In genomic region chr15:101146100-101146965, GRCm38 (mm10) we compare ENCODE assay signal across 9 mouse cellular contexts. TPM values are rescaled to one million over a fixed set of nuclear protein-coding genes. Genes with fewer than 3 reads are reported as not detected.
DNase-seq lines count a peak whose midpoint lies in the region; ATAC-seq and TF ChIP-seq lines count a peak whose summit lies in the region.
"Had no signal": no experiment of that assay in that cellular context is flagged by ENCODE, and none has a peak within 500 bp of the region (broad histone marks: within the 10 kb centered on the region; RNA-seq: fewer than 3 reads in every experiment).

No protein-coding gene starts in this region.

- DNase-seq in lung, embryonic 14.5 days, result no peak
- DNase-seq in lung, postnatal 14 days, result no peak
- no peak for DNase-seq in layer of hippocampus, postnatal 10 days (ENCODE audit: low spot score in 2 of 2)
- no peak for DNase-seq in ovary, postnatal 36 days (ENCODE audit: low spot score)

- H3K36me3 ChIP-seq in lung, embryonic 14.5 days (ENCODE audit: insufficient read depth), result 0 out of 2 replicates have a peak, but pooled peaks cover 4% of the 10 kb centered on the region
- H3K36me3 ChIP-seq in heart, embryonic 12.5 days, result no peaks in the 10 kb centered on the region
- no peaks in the 10 kb centered on the region for H3K36me3 ChIP-seq in liver, embryonic 12.5 days
- no peaks in the 10 kb centered on the region for H3K36me3 ChIP-seq in stomach, embryonic 15.5 days

- WGBS in lung, embryonic 14.5 days, result 61% methylated on average over 15 of the region's 15 CpGs
- WGBS in heart, embryonic 12.5 days, result 53% methylated on average over 15 of the region's 15 CpGs
- 25% methylated on average over 15 of the region's 15 CpGs for WGBS in liver, embryonic 12.5 days (ENCODE audit: insufficient replicate concordance)
- WGBS in stomach, embryonic 15.5 days, result 56% methylated on average over 15 of the region's 15 CpGs

- no peaks in the 10 kb centered on the region for H3K27me3 ChIP-seq in lung, embryonic 14.5 days (ENCODE audit: insufficient read depth, low read length)
- no peaks in the 10 kb centered on the region for H3K27me3 ChIP-seq in heart, embryonic 12.5 days (replicated peaks)
- H3K27me3 ChIP-seq in liver, embryonic 12.5 days (replicated peaks), result peaks cover 26% of the 10 kb centered on the region
- H3K27me3 ChIP-seq in stomach, embryonic 15.5 days (replicated peaks), result no peaks in the 10 kb centered on the region

- peak overlapping the region; percentile 24; the same call in 1 of the 2 replicates for H3K9ac ChIP-seq in lung, embryonic 14.5 days
- peak overlapping the region; percentile 53; the same call in 1 of the 2 replicates for H3K9ac ChIP-seq in heart, embryonic 12.5 days
- no peak overlapping the region for H3K9ac ChIP-seq in liver, embryonic 12.5 days
- H3K9ac ChIP-seq in stomach, embryonic 15.5 days, result no peak overlapping the region

- ATAC-seq in lung, embryonic 14.5 days (ENCODE audit: insufficient read depth), result no peak
- ATAC-seq in heart, embryonic 12.5 days (ENCODE audit: insufficient number of reproducible peaks, low FRiP score), result no peak
- no peak for ATAC-seq in liver, embryonic 12.5 days
- no peak for ATAC-seq in stomach, embryonic 15.5 days (ENCODE audit: insufficient read depth, low FRiP score, low read depth)

- peak overlapping the region; percentile 42; the same call in 1 of the 2 replicates for H3K27ac ChIP-seq in lung, embryonic 14.5 days (ENCODE audit: low read depth)
- H3K27ac ChIP-seq in heart, embryonic 12.5 days (ENCODE audit: poor library complexity, severe bottlenecking), result no peak overlapping the region
- peak overlapping the region; percentile 24; the same call in 1 of the 2 replicates for H3K27ac ChIP-seq in liver, embryonic 12.5 days
- peak overlapping the region; percentile 80 for H3K27ac ChIP-seq in stomach, embryonic 15.5 days

- peak overlapping the region; percentile 53 for H3K4me2 ChIP-seq in lung, embryonic 14.5 days
- no peak overlapping the region for H3K4me2 ChIP-seq in heart, embryonic 12.5 days
- H3K4me2 ChIP-seq in liver, embryonic 12.5 days, result peak overlapping the region; percentile 52
- H3K4me2 ChIP-seq in stomach, embryonic 15.5 days, result peak overlapping the region; percentile 45

- TF ChIP-seq CTCF in lung, embryonic 14.5 days (IDR thresholded peaks at IDR 0.05; ENCODE audit: low read depth), result no peak

- no peaks in the 10 kb centered on the region for H3K9me3 ChIP-seq in lung, embryonic 14.5 days (ENCODE audit: low read depth, low read length)
- no peaks in the 10 kb centered on the region for H3K9me3 ChIP-seq in heart, embryonic 12.5 days (replicated peaks)
- H3K9me3 ChIP-seq in liver, embryonic 12.5 days (replicated peaks), result no peaks in the 10 kb centered on the region
- no peaks in the 10 kb centered on the region for H3K9me3 ChIP-seq in stomach, embryonic 15.5 days

- peaks cover 29% of the 10 kb centered on the region; the same call in 1 of the 2 replicates for H3K4me1 ChIP-seq in lung, embryonic 14.5 days (ENCODE audit: insufficient read depth)
- peaks cover 62% of the 10 kb centered on the region for H3K4me1 ChIP-seq in heart, embryonic 12.5 days (replicated peaks)
- H3K4me1 ChIP-seq in liver, embryonic 12.5 days, result peaks cover 58% of the 10 kb centered on the region
- peaks cover 56% of the 10 kb centered on the region for H3K4me1 ChIP-seq in stomach, embryonic 15.5 days

- no peak overlapping the region for H3K4me3 ChIP-seq in lung, embryonic 14.5 days (ENCODE audit: low read depth, low read length)
- no peak overlapping the region for H3K4me3 ChIP-seq in heart, embryonic 12.5 days
- no peak overlapping the region for H3K4me3 ChIP-seq in liver, embryonic 12.5 days
- no peak overlapping the region; the same call in 1 of the 2 replicates for H3K4me3 ChIP-seq in stomach, embryonic 15.5 days (replicated peaks)

RNA-seq across cellular contexts. Expression of gene Acvrl1, which starts 18.0 kb away (rescaled TPM):
- polyA plus RNA-seq in lung, embryonic 14.5 days (2014; fragmentation: Nextera tagmentation; extraction: Ambion mirVana), result 34.4 and 39.0 TPM in 2 replicates
- 3.1 and 3.6 TPM in 2 replicates for polyA plus RNA-seq in heart, embryonic 12.5 days (2016; fragmentation: Nextera tagmentation; extraction: Ambion mirVana)
- 1.8 TPM in 2 replicates for polyA plus RNA-seq in liver, embryonic 12.5 days (2016; fragmentation: Nextera tagmentation; extraction: Ambion mirVana)
- polyA plus RNA-seq in stomach, embryonic 15.5 days (2015; fragmentation: Nextera tagmentation; extraction: Ambion mirVana), result 27.0 and 28.4 TPM in 2 replicates
- total RNA-seq in layer of hippocampus, postnatal 10 days (2021), result 1 to 10 TPM; 9.0 to 9.8 TPM

RNA-seq across cellular contexts. Expression of gene Acvr1b, which starts 27.5 kb away (rescaled TPM):
- polyA plus RNA-seq in lung, embryonic 14.5 days (2014; fragmentation: Nextera tagmentation; extraction: Ambion mirVana), result 6.3 and 6.4 TPM in 2 replicates
- 6.8 TPM in 2 replicates for polyA plus RNA-seq in heart, embryonic 12.5 days (2016; fragmentation: Nextera tagmentation; extraction: Ambion mirVana)
- 1.9 and 2.2 TPM in 2 replicates for polyA plus RNA-seq in liver, embryonic 12.5 days (2016; fragmentation: Nextera tagmentation; extraction: Ambion mirVana)
- polyA plus RNA-seq in stomach, embryonic 15.5 days (2015; fragmentation: Nextera tagmentation; extraction: Ambion mirVana), result 8.9 and 9.9 TPM in 2 replicates
- total RNA-seq in layer of hippocampus, postnatal 10 days (2021), result 10 to 100 TPM; 78.9 to 79.2 TPM

RNA-seq across cellular contexts. Expression of gene Ankrd33, which starts 30.8 kb away (rescaled TPM):
- not detected in 2 replicates for polyA plus RNA-seq in lung, embryonic 14.5 days (2014; fragmentation: Nextera tagmentation; extraction: Ambion mirVana)
- not detected in 2 replicates for polyA plus RNA-seq in heart, embryonic 12.5 days (2016; fragmentation: Nextera tagmentation; extraction: Ambion mirVana)
- polyA plus RNA-seq in liver, embryonic 12.5 days (2016; fragmentation: Nextera tagmentation; extraction: Ambion mirVana), result not detected in 2 replicates
- polyA plus RNA-seq in stomach, embryonic 15.5 days (2015; fragmentation: Nextera tagmentation; extraction: Ambion mirVana), result not detected in 2 replicates
- not detected for total RNA-seq in layer of hippocampus, postnatal 10 days (2021)
- total RNA-seq: heart, postnatal 36 days; neutrophil, adult 5-6 weeks had no signal

Comparison
In these comparisons a context has a peak if more than half of its experiments do, and no peak if none do; other contexts are left out.
1. H3K9ac ChIP-seq: peak in lung, embryonic 14.5 days (single experiment) and heart, embryonic 12.5 days (single experiment); none in liver, embryonic 12.5 days (single experiment) and stomach, embryonic 15.5 days (single experiment).